8 mouse cellular contexts compared by ENCODE assay signal in genomic region chr10:54040261-54041165, GRCm38 (mm10). TPM values are rescaled to one million over a fixed set of nuclear protein-coding genes. Genes with fewer than 3 reads are reported as not detected.
DNase-seq lines count a peak whose midpoint lies in the region; ATAC-seq and TF ChIP-seq lines count a peak whose summit lies in the region.

No protein-coding gene starts in this region.

- TF ChIP-seq POLR2A in CH12.LX (IDR thresholded peaks at IDR 0.05; ENCODE audit: low read depth, low read length): no peak; the same call in 1 of the 2 replicates

- peak overlapping the region; percentile 96 for H3K27ac ChIP-seq in CH12.LX (ENCODE audit: insufficient read depth, low read depth)
- peak overlapping the region; percentile 87 for H3K27ac ChIP-seq in heart, embryonic 10.5 days
- peak overlapping the region; percentile 91 for H3K27ac ChIP-seq in liver, embryonic 15.5 days (replicated peaks)

- peak; percentile 69 for TF ChIP-seq EP300 in CH12.LX (IDR thresholded peaks at IDR 0.05; ENCODE audit: low read length)

- H3K79me2 ChIP-seq in CH12.LX (replicated peaks; ENCODE audit: control insufficient read depth, extremely low read depth, insufficient read depth, poor library complexity, severe bottlenecking): peaks cover 72% of the 10 kb centered on the region

- peak; percentile 97 for DNase-seq in heart, adult 11 months
- DNase-seq in heart, postnatal 25 days (ENCODE audit: low spot score): no peak
- peak; percentile 82 for DNase-seq in CH12.LX (ENCODE audit: extremely low read depth)
- no peak for DNase-seq in heart, embryonic 10.5 days (ENCODE audit: low spot score)
- DNase-seq in right cerebral cortex, postnatal 36 days (ENCODE audit: low spot score in 2 of 2): peak; percentile 50 to 67
- no peak for DNase-seq in cerebellum, postnatal 25 days
- no peak for DNase-seq in cerebellum, adult 18-20 months

- ATAC-seq in liver, embryonic 15.5 days (ENCODE audit: insufficient read depth): peak; percentile 52

- H3K27me3 ChIP-seq in CH12.LX (replicated peaks): no peaks in the 10 kb centered on the region
- H3K27me3 ChIP-seq in heart, embryonic 10.5 days (ENCODE audit: insufficient read depth, poor library complexity, severe bottlenecking): no peaks in the 10 kb centered on the region
- H3K27me3 ChIP-seq in liver, embryonic 15.5 days: no peaks in the 10 kb centered on the region

- no peak for TF ChIP-seq RAD21 in CH12.LX (IDR thresholded peaks at IDR 0.05; ENCODE audit: low read depth, low read length)

- peak overlapping the region; percentile 14 to 16 (median 15) for H3K4me3 ChIP-seq in CH12.LX (replicated peaks in 1 of 3; ENCODE audit: low read depth in 2 of 3, low read length in 2 of 3, poor library complexity in 1 of 3)
- no peak overlapping the region for H3K4me3 ChIP-seq in heart, embryonic 10.5 days
- H3K4me3 ChIP-seq in liver, embryonic 15.5 days (replicated peaks): 0 out of 2 replicates have a peak overlapping the region, but pooled peaks have one; percentile 7

- H3K9me3 ChIP-seq in CH12.LX (replicated peaks; ENCODE audit: low read length): no peaks in the 10 kb centered on the region
- H3K9me3 ChIP-seq in heart, embryonic 10.5 days: no peaks in the 10 kb centered on the region
- no peaks in the 10 kb centered on the region for H3K9me3 ChIP-seq in liver, embryonic 15.5 days (replicated peaks)

- dilution Hi-C loops in CH12.LX (cut with MboI; ENCODE audit: extremely low pct_ligation_motif_present, extremely low pct_unique_long_range_greater_than_20kb, low sequenced_read_pairs): no loop called here

- in situ Hi-C loops in CH12.LX (cut with MboI; ENCODE audit: low pct_ligation_motif_present, low pct_unique_long_range_greater_than_20kb, low sequenced_read_pairs): no loop called here

- H3K4me1 ChIP-seq in CH12.LX (ENCODE audit: control insufficient read depth in 1 of 2, insufficient read depth in 2 of 2): peaks cover 28 to 70% of the 10 kb centered on the region in 2 experiments
- H3K4me1 ChIP-seq in heart, embryonic 10.5 days: peaks cover 43% of the 10 kb centered on the region
- peaks cover 78% of the 10 kb centered on the region for H3K4me1 ChIP-seq in liver, embryonic 15.5 days (replicated peaks)

- no peak for TF ChIP-seq CTCF in CH12.LX (conservative IDR thresholded peaks at IDR 0.05 in 1 of 2, IDR thresholded peaks at IDR 0.05 in 1 of 2; ENCODE audit: low read depth in 2 of 2, low read length in 2 of 2)

- WGBS in heart, embryonic 10.5 days: 41% methylated on average over 11 of the region's 11 CpGs
- 18% methylated on average over 11 of the region's 11 CpGs for WGBS in liver, embryonic 15.5 days (ENCODE audit: insufficient replicate concordance)

- intact Hi-C loops in heart, postnatal 25 days (cut with DNase I): no loop called here

- peak overlapping the region; percentile 77 for H3K9ac ChIP-seq in CH12.LX (ENCODE audit: insufficient read depth, low read depth)
- H3K9ac ChIP-seq in liver, embryonic 15.5 days: peak overlapping the region; percentile 56

- peaks cover 34 to 49% of the 10 kb centered on the region in 2 experiments for H3K36me3 ChIP-seq in CH12.LX (replicated peaks in 1 of 2; ENCODE audit: control insufficient read depth in 1 of 2, insufficient read depth in 1 of 2, low read length in 1 of 2)
- no peaks in the 10 kb centered on the region for H3K36me3 ChIP-seq in heart, embryonic 10.5 days
- H3K36me3 ChIP-seq in liver, embryonic 15.5 days (replicated peaks): 0 out of 2 replicates have a peak, but pooled peaks cover 9% of the 10 kb centered on the region

- H3K4me2 ChIP-seq in CH12.LX (ENCODE audit: insufficient read depth, low read depth, poor library complexity, severe bottlenecking): peak overlapping the region; percentile 93
- peak overlapping the region; percentile 55 for H3K4me2 ChIP-seq in liver, embryonic 15.5 days

TF ChIP-seq in CH12.LX, 34 proteins besides CTCF, POLR2A, EP300 and RAD21:
- peak; percentile 58; the same call in 1 of the 2 replicates for TF ChIP-seq ETS1 (conservative IDR thresholded peaks at IDR 0.05; ENCODE audit: low read depth, low read length)
- TF ChIP-seq TCF12 (IDR thresholded peaks at IDR 0.05; ENCODE audit: low read depth, low read length): 0 out of 2 replicates have a peak, but pooled peaks have one; percentile 45
- TF ChIP-seq TBP (conservative IDR thresholded peaks at IDR 0.05; ENCODE audit: low read depth, low read length): no peak
- TF ChIP-seq PAX5 (IDR thresholded peaks at IDR 0.05; ENCODE audit: low read length): no peak
- no peak; the same call in 1 of the 2 replicates for TF ChIP-seq CHD1 (IDR thresholded peaks at IDR 0.05; ENCODE audit: low read depth, low read length)
- 0 out of 2 replicates have a peak, but pooled peaks have one; percentile 27 for TF ChIP-seq MXI1 (IDR thresholded peaks at IDR 0.05; ENCODE audit: low read depth, low read length)
- no peak for TF ChIP-seq POLR2AphosphoS2 (IDR thresholded peaks at IDR 0.05; ENCODE audit: low read depth, low read length)
- 0 out of 2 replicates have a peak, but pooled peaks have one; percentile 43 for TF ChIP-seq IRF4 (IDR thresholded peaks at IDR 0.05; ENCODE audit: low read depth, low read length)
- peak; percentile 54 for TF ChIP-seq BHLHE40 (IDR thresholded peaks at IDR 0.05; ENCODE audit: low read depth, low read length)
- peak; percentile 36; the same call in 1 of the 2 replicates for TF ChIP-seq MEF2A (IDR thresholded peaks at IDR 0.05; ENCODE audit: borderline replicate concordance, low read depth, low read length)
- TF ChIP-seq MYC (IDR thresholded peaks at IDR 0.05; ENCODE audit: low read depth, low read length): peak; percentile 17; the same call in 1 of the 2 replicates
- TF ChIP-seq CHD2 (IDR thresholded peaks at IDR 0.05; ENCODE audit: low read length): peak; percentile 34; the same call in 1 of the 2 replicates
- TF ChIP-seq ELF1 (IDR thresholded peaks at IDR 0.05; ENCODE audit: low read depth, low read length): peak; percentile 72
- no peak for TF ChIP-seq ZC3H11A (IDR thresholded peaks at IDR 0.05; ENCODE audit: low read depth, low read length)
- TF ChIP-seq RCOR1 (conservative IDR thresholded peaks at IDR 0.05; ENCODE audit: low read depth, low read length): no peak
- peak; percentile 36; the same call in 1 of the 2 replicates for TF ChIP-seq HCFC1 (IDR thresholded peaks at IDR 0.05; ENCODE audit: low read depth, low read length)
- peak; percentile 63; the same call in 1 of the 2 replicates for TF ChIP-seq MAZ (IDR thresholded peaks at IDR 0.05; ENCODE audit: low read depth, low read length)
- peak; percentile 33 for TF ChIP-seq JUND (conservative IDR thresholded peaks at IDR 0.05; ENCODE audit: low read depth, low read length)
- TF ChIP-seq USF1 (IDR thresholded peaks at IDR 0.05; ENCODE audit: low read depth, low read length): no peak
- TF ChIP-seq NELFE (IDR thresholded peaks at IDR 0.05; ENCODE audit: low read depth, low read length): no peak
- TF ChIP-seq SMC3 (IDR thresholded peaks at IDR 0.05; ENCODE audit: low read depth, low read length): no peak
- TF ChIP-seq MAX (IDR thresholded peaks at IDR 0.05; ENCODE audit: low read length): peak; percentile 53; the same call in 1 of the 2 replicates
- peak; percentile 88 for TF ChIP-seq ZNF384 (IDR thresholded peaks at IDR 0.05; ENCODE audit: low read depth, low read length)

RNA-seq across cellular contexts. Expression of gene Man1a, which starts 35.9 kb away (rescaled TPM):
- total RNA-seq in heart, postnatal 25 days (2021): 10 to 100 TPM; 35.0 to 36.2 TPM
- total RNA-seq in CH12.LX (2012; rRNA removed) (187 and 191 TPM in 2 replicates), CH12.LX (2014; rRNA removed) (211 and 215 TPM in 2 replicates)
- polyA plus RNA-seq in CH12.LX (2012; ENCODE audit: insufficient read length, low read depth): 104 and 112 TPM in 2 replicates
- 8.1 and 11.2 TPM in 2 replicates for polyA plus RNA-seq in heart, embryonic 10.5 days (2016; fragmentation: Nextera tagmentation; extraction: Ambion mirVana)
- polyA plus RNA-seq in liver, embryonic 15.5 days (2015; fragmentation: Nextera tagmentation; extraction: Ambion mirVana): 12.0 and 14.4 TPM in 2 replicates

Comparison
In these comparisons a context has a peak if more than half of its experiments do, and no peak if none do; other contexts are left out.
1. DNase-seq: peak in heart, adult 11 months (single experiment), CH12.LX (single experiment) and right cerebral cortex, postnatal 36 days (2 of 2); none in heart, postnatal 25 days (single experiment), heart, embryonic 10.5 days (single experiment), cerebellum, postnatal 25 days (0 of 2) and cerebellum, adult 18-20 months (0 of 2).
2. Peak in every context shown above with its lines, with median percentiles within 50 percentile points of each other: H3K27ac ChIP-seq.